Mouse (Mus musculus) embryonic fibroblast, embryonic 13.5 days (primary cell): ENCODE results near the gene Maml3. TPM values are rescaled to one million over a fixed set of nuclear protein-coding genes. Genes with fewer than 3 reads are reported as not detected.

Experiments used
- H3K27ac ChIP-seq: 2 replicates; pipeline ENCODE4 v1.5.1; 2012; ENCODE audit warnings: low read length, control low read depth, inconsistent platforms; ENCODE audit not compliant: insufficient read depth
- H3K4me1 ChIP-seq: 2 replicates; pipeline ENCODE4 v1.6.1; 2011; ENCODE audit warnings: low read length; ENCODE audit not compliant: control insufficient read depth, insufficient read depth
- H3K4me3 ChIP-seq: 2 replicates; pipeline ENCODE4 v1.5.1; 2011; ENCODE audit warnings: mild to moderate bottlenecking, control low read depth, low read length; ENCODE audit not compliant: insufficient read depth
- CTCF ChIP-seq: IDR thresholded peaks from 2 replicates; pipeline ENCODE4 v1.5.1; 2011; ENCODE audit warnings: mild to moderate bottlenecking, control low read depth, low read length, moderate library complexity, borderline replicate concordance; ENCODE audit not compliant: insufficient read depth
- POLR2A ChIP-seq: IDR thresholded peaks from 2 replicates; pipeline ENCODE4 v1.6.1; 2011; ENCODE audit warnings: low read depth, mild to moderate bottlenecking, control low read depth, low read length, moderate library complexity
- polyA plus RNA-seq: library from polyadenylated mRNA; stranded (reverse); fragments of >200 nt; gene quantifications from 2 replicates; pipeline ENCODE4 v1.2.4, GENCODE M21; 2011; ENCODE audit warnings: low read depth; ENCODE audit not compliant: missing spikeins, insufficient read length

The Maml3 gene
- polyA plus RNA-seq, 1 experiment, result 2.2 TPM

GRCm38 (mm10) chr3:51908437-51908990 lies 196.4 kb downstream of the Maml3 start:
- TF ChIP-seq POLR2A (no peak), CTCF (no peak)
- Histone ChIP-seq H3K4me1 (peaks cover 12% of the 10 kb centered on the region), H3K4me3 (no peak overlapping the region), H3K27ac (no peak overlapping the region)

GRCm38 (mm10) chr3:51907113-51907860 lies 197.6 kb downstream of the Maml3 start:
- TF ChIP-seq POLR2A (no peak), CTCF (no peak)
- Histone ChIP-seq H3K4me1 (peaks cover 11% of the 10 kb centered on the region), H3K27ac (no peak overlapping the region), H3K4me3 (no peak overlapping the region)

- Histone ChIP-seq H3K27ac (no peak overlapping the region), H3K4me1 (peaks cover 9% of the 10 kb centered on the region), H3K4me3 (no peak overlapping the region)
- TF ChIP-seq CTCF (no peak), POLR2A (no peak)
Measured at GRCm38 (mm10) chr3:51905903-51906302, 199.0 kb downstream of the Maml3 start.

- Histone ChIP-seq H3K4me1 (peaks cover 9% of the 10 kb centered on the region), H3K27ac (no peak overlapping the region), H3K4me3 (no peak overlapping the region)
- TF ChIP-seq CTCF, result no peak
- no peak for TF ChIP-seq POLR2A
Measured at GRCm38 (mm10) chr3:51904357-51904855, 200.5 kb downstream of the Maml3 start.

- TF ChIP-seq POLR2A (no peak), CTCF (no peak)
- no peak overlapping the region for H3K27ac ChIP-seq
- no peak overlapping the region for H3K4me3 ChIP-seq
- H3K4me1 ChIP-seq, result 0 out of 2 replicates have a peak, but pooled peaks cover 3% of the 10 kb centered on the region
Measured at GRCm38 (mm10) chr3:51901151-51901550, 203.7 kb downstream of the Maml3 start.

- TF ChIP-seq CTCF (no peak), POLR2A (no peak)
- Histone ChIP-seq H3K4me3 (no peak overlapping the region), H3K4me1 (no peaks in the 10 kb centered on the region), H3K27ac (no peak overlapping the region)
Measured at GRCm38 (mm10) chr3:51894514-51894913, 210.4 kb downstream of the Maml3 start.

GRCm38 (mm10) chr3:51891562-51892119 lies 213.2 kb downstream of the Maml3 start:
- Histone ChIP-seq H3K4me1 (no peaks in the 10 kb centered on the region), H3K4me3 (no peak overlapping the region), H3K27ac (no peak overlapping the region)
- TF ChIP-seq CTCF, result no peak
- TF ChIP-seq POLR2A, result no peak

GRCm38 (mm10) chr3:51890181-51890580 lies 214.7 kb downstream of the Maml3 start:
- TF ChIP-seq POLR2A, result no peak
- no peak for TF ChIP-seq CTCF
- H3K27ac ChIP-seq, result no peak overlapping the region
- no peaks in the 10 kb centered on the region for H3K4me1 ChIP-seq
- no peak overlapping the region for H3K4me3 ChIP-seq

GRCm38 (mm10) chr3:51889776-51890175 lies 215.1 kb downstream of the Maml3 start:
- TF ChIP-seq POLR2A (no peak), CTCF (no peak)
- no peak overlapping the region for H3K27ac ChIP-seq
- no peak overlapping the region for H3K4me3 ChIP-seq
- no peaks in the 10 kb centered on the region for H3K4me1 ChIP-seq

- no peak for TF ChIP-seq POLR2A
- TF ChIP-seq CTCF, result no peak
- no peaks in the 10 kb centered on the region for H3K4me1 ChIP-seq
- H3K4me3 ChIP-seq, result no peak overlapping the region
- H3K27ac ChIP-seq, result no peak overlapping the region
Measured at GRCm38 (mm10) chr3:51888662-51889433, 216.0 kb downstream of the Maml3 start.

GRCm38 (mm10) chr3:51888295-51888661 lies 216.6 kb downstream of the Maml3 start:
- TF ChIP-seq CTCF (no peak), POLR2A (no peak)
- H3K4me3 ChIP-seq, result no peak overlapping the region
- no peaks in the 10 kb centered on the region for H3K4me1 ChIP-seq
- H3K27ac ChIP-seq, result no peak overlapping the region
